Comparison of ENCODE assay signal across 17 mouse cellular contexts in the genomic region with DNA sequence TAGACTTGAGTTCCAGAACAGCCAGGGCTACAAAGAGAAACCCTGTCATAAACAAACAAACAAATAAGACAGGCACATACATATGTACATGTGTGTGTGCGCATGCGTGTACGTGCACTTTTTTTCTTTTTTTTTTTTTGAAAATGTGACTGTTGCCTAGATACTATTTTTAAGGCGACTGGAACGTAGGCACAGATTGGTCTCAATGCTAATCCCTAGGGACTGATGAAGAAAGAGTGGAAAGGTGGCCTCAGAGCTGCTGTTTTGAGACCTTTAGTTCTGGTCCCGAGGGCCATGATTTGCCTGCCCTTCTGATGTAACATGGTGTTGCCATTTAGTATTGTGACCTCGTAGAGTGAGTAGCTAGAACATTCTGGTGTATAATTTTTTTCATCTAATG.
"Had no signal": no experiment of that assay in that cellular context is flagged by ENCODE, and none has a peak within 500 bp of the region (broad histone marks: within the 10 kb centered on the region; RNA-seq: fewer than 3 reads in every experiment).

No protein-coding gene starts in this region.

- H3K4me3 ChIP-seq: lung, embryonic 15.5 days; megakaryocyte, embryonic 14.5 days; midbrain, embryonic 10.5 days; midbrain, embryonic 13.5 days; stomach, embryonic 15.5 days had no signal

- H3K4me2 ChIP-seq: lung, embryonic 15.5 days; midbrain, embryonic 13.5 days; stomach, embryonic 15.5 days had no signal

- H3K9me3 ChIP-seq: lung, embryonic 15.5 days; megakaryocyte, embryonic 14.5 days; midbrain, embryonic 10.5 days; midbrain, embryonic 13.5 days; stomach, embryonic 15.5 days had no signal

- DNase-seq: kidney, adult 18-20 months; kidney, postnatal 14 days; kidney, postnatal 4 days; layer of hippocampus, adult 9-11 months; lung, adult 18-20 months; lung, postnatal 10 days; thymus, adult 2 months; thymus, postnatal 14 days; thymus, postnatal 4 days had no signal

- H3K9ac ChIP-seq: liver, embryonic 14.5 days; lung, embryonic 15.5 days; midbrain, embryonic 13.5 days; stomach, embryonic 15.5 days had no signal

- H3K27ac ChIP-seq: liver, embryonic 14.5 days; lung, embryonic 15.5 days; midbrain, embryonic 10.5 days; midbrain, embryonic 13.5 days; stomach, embryonic 15.5 days had no signal

- H3K27me3 ChIP-seq: lung, embryonic 15.5 days; megakaryocyte, embryonic 14.5 days; midbrain, embryonic 13.5 days; stomach, embryonic 15.5 days had no signal

- ATAC-seq: intestine, embryonic 16.5 days; midbrain, embryonic 13.5 days; midbrain, embryonic 16.5 days had no signal

- H3K4me1 ChIP-seq: lung, embryonic 15.5 days; midbrain, embryonic 10.5 days; midbrain, embryonic 13.5 days; stomach, embryonic 15.5 days had no signal
